Mouse (Mus musculus) lung, embryonic 14.5 days (tissue): ENCODE data around the gene Myl9. TPM values are rescaled to one million over a fixed set of nuclear protein-coding genes. Genes with fewer than 3 reads are reported as not detected.

ENCODE experiments used
- ATAC-seq: fragments of 200-750 bp; cut with Nextera tagmentation; 2 replicates; pipeline ENCODE4 v1.8.0; 2017; ENCODE audit warnings: mild to moderate bottlenecking, moderate TSS enrichment, moderate library complexity; ENCODE audit not compliant: insufficient read depth
- DNase-seq: peaks from one replicate; pipeline ENCODE4 v3.0.0-alpha.2; 2015
- H3K27ac ChIP-seq: fragments of 300-500 bp; sonication (generic); 2 replicates; pipeline ENCODE4 v1.5.1; 2014; ENCODE audit warnings: low read depth, mild to moderate bottlenecking, moderate library complexity
- H3K27me3 ChIP-seq: fragments of 300-500 bp; sonication (generic); 2 replicates; pipeline ENCODE4 v1.6.1; 2014; ENCODE audit warnings: low read length, control low read depth; ENCODE audit not compliant: insufficient read depth
- H3K36me3 ChIP-seq: fragments of 300-500 bp; sonication (generic); 2 replicates; pipeline ENCODE4 v1.6.1; 2014; ENCODE audit warnings: control low read depth; ENCODE audit not compliant: insufficient read depth
- H3K4me1 ChIP-seq: fragments of 300-500 bp; sonication (generic); 2 replicates; pipeline ENCODE4 v1.6.1; 2014; ENCODE audit warnings: antibody characterized with exemption, control low read depth; ENCODE audit not compliant: insufficient read depth
- H3K4me2 ChIP-seq: fragments of 300-500 bp; sonication (generic); 2 replicates; pipeline ENCODE4 v1.6.1; 2014; ENCODE audit warnings: mild to moderate bottlenecking
- H3K4me3 ChIP-seq: fragments of 300-500 bp; sonication (generic); 2 replicates; pipeline ENCODE4 v1.5.1; 2014; ENCODE audit warnings: low read depth, low read length
- H3K9ac ChIP-seq: fragments of 300-500 bp; sonication (generic); 2 replicates; pipeline ENCODE4 v1.6.1; 2014
- H3K9me3 ChIP-seq: fragments of 300-500 bp; sonication (generic); 2 replicates; pipeline ENCODE4 v1.6.1; 2016; ENCODE audit warnings: low read depth, low read length, control low read depth
- CTCF ChIP-seq: IDR thresholded peaks from 2 replicates; pipeline ENCODE4 v1.5.1; 2016; ENCODE audit warnings: antibody characterized with exemption, low read depth
- WGBS: fragments of 180-500 bp; shearing (Covaris S2); extraction: QIAGEN DNeasy Blood & Tissue Kit; methylation state at CpG from one replicate; pipeline ENCODE4 v1.1.7; 2014; 5-methylcytosine and 5-hydroxymethylcytosine counted together
- polyA plus RNA-seq: library from polyadenylated mRNA; unstranded; fragments of >200 nt; fragmentation: Nextera tagmentation; extraction: Ambion mirVana; gene quantifications from 2 replicates; pipeline ENCODE4 v1.2.1, GENCODE M21; 2014

The Myl9 gene
- polyA plus RNA-seq, 1 experiment from 2014 or later, result 397 TPM

- DNase-seq (no peak), ATAC-seq (no peak)
- no peak overlapping the region for H3K9ac ChIP-seq
- H3K4me1 ChIP-seq, result no peaks in the 10 kb centered on the region
- H3K9me3 ChIP-seq, result no peaks in the 10 kb centered on the region
- TF ChIP-seq CTCF, result no peak
- no peak overlapping the region for H3K27ac ChIP-seq
- peaks cover 53% of the 10 kb centered on the region for H3K36me3 ChIP-seq
- WGBS, result 95% methylated on average over 10 of the region's 10 CpGs
- H3K27me3 ChIP-seq, result no peaks in the 10 kb centered on the region
- H3K4me2 ChIP-seq, result no peak overlapping the region
- H3K4me3 ChIP-seq, result no peak overlapping the region
These were observed 11.2 kb upstream of the Myl9 start for GRCm38 (mm10) chr2:156764022-156764421.

- no peak for TF ChIP-seq CTCF
- Histone ChIP-seq H3K36me3 (peaks cover 47% of the 10 kb centered on the region), H3K9ac (no peak overlapping the region), H3K4me1 (no peaks in the 10 kb centered on the region), H3K9me3 (no peaks in the 10 kb centered on the region), H3K27ac (no peak overlapping the region), H3K4me3 (no peak overlapping the region), H3K27me3 (no peaks in the 10 kb centered on the region), H3K4me2 (no peak overlapping the region)
- ATAC-seq, result no peak
- 57% methylated on average over 4 of the region's 4 CpGs for WGBS
- no peak for DNase-seq
These were observed 10.5 kb upstream of the Myl9 start for GRCm38 (mm10) chr2:156764747-156765146.

GRCm38 (mm10) chr2:156765593-156765992 is 9.6 kb upstream of the Myl9 start:
- no peak overlapping the region for H3K4me2 ChIP-seq
- H3K9me3 ChIP-seq, result no peaks in the 10 kb centered on the region
- no peak overlapping the region for H3K27ac ChIP-seq
- no peaks in the 10 kb centered on the region for H3K4me1 ChIP-seq
- H3K4me3 ChIP-seq, result no peak overlapping the region
- WGBS, result 58% methylated on average over 8 of the region's 8 CpGs
- TF ChIP-seq CTCF, result no peak
- no peak for ATAC-seq
- DNase-seq, result no peak
- H3K9ac ChIP-seq, result no peak overlapping the region
- no peaks in the 10 kb centered on the region for H3K27me3 ChIP-seq
- peaks cover 39% of the 10 kb centered on the region for H3K36me3 ChIP-seq

- H3K27ac ChIP-seq, result no peak overlapping the region
- ATAC-seq (no peak), DNase-seq (no peak)
- TF ChIP-seq CTCF, result no peak
- H3K4me2 ChIP-seq, result no peak overlapping the region
- no peaks in the 10 kb centered on the region for H3K9me3 ChIP-seq
- H3K36me3 ChIP-seq, result peaks cover 32% of the 10 kb centered on the region
- H3K4me1 ChIP-seq, result no peaks in the 10 kb centered on the region
- H3K9ac ChIP-seq, result no peak overlapping the region
- H3K27me3 ChIP-seq, result no peaks in the 10 kb centered on the region
- no peak overlapping the region for H3K4me3 ChIP-seq
- WGBS, result 65% methylated on average over 10 of the region's 10 CpGs
These were observed 8.8 kb upstream of the Myl9 start for GRCm38 (mm10) chr2:156766227-156767019.

GRCm38 (mm10) chr2:156767108-156767507 is 8.1 kb upstream of the Myl9 start:
- H3K27me3 ChIP-seq, result no peaks in the 10 kb centered on the region
- H3K9ac ChIP-seq, result no peak overlapping the region
- ATAC-seq (no peak), DNase-seq (no peak)
- TF ChIP-seq CTCF, result no peak
- H3K4me2 ChIP-seq, result no peak overlapping the region
- H3K36me3 ChIP-seq, result peaks cover 26% of the 10 kb centered on the region
- no peaks in the 10 kb centered on the region for H3K9me3 ChIP-seq
- H3K4me3 ChIP-seq, result no peak overlapping the region
- H3K4me1 ChIP-seq, result no peaks in the 10 kb centered on the region
- 65% methylated on average over 5 of the region's 5 CpGs for WGBS
- H3K27ac ChIP-seq, result no peak overlapping the region

- no peak for TF ChIP-seq CTCF
- Histone ChIP-seq H3K4me1 (peaks cover 3% of the 10 kb centered on the region), H3K4me3 (no peak overlapping the region), H3K9ac (no peak overlapping the region), H3K36me3 (peaks cover 4% of the 10 kb centered on the region; the same call in 1 of the 2 replicates), H3K4me2 (no peak overlapping the region), H3K27me3 (no peaks in the 10 kb centered on the region), H3K27ac (no peak overlapping the region), H3K9me3 (no peaks in the 10 kb centered on the region)
- ATAC-seq (no peak), DNase-seq (peak; percentile 62)
- 46% methylated on average over 12 of the region's 12 CpGs for WGBS
These were observed 5.9 kb upstream of the Myl9 start for GRCm38 (mm10) chr2:156769274-156769673.

- no peak for DNase-seq
- ATAC-seq, result no peak
- Histone ChIP-seq H3K36me3 (peaks cover under 1% of the 10 kb centered on the region; the same call in 1 of the 2 replicates), H3K27ac (no peak overlapping the region), H3K27me3 (no peaks in the 10 kb centered on the region), H3K9ac (no peak overlapping the region), H3K9me3 (no peaks in the 10 kb centered on the region), H3K4me1 (peaks cover 17% of the 10 kb centered on the region), H3K4me3 (no peak overlapping the region), H3K4me2 (no peak overlapping the region)
- no peak for TF ChIP-seq CTCF
These were observed 1.8 kb upstream of the Myl9 start for GRCm38 (mm10) chr2:156773470-156773869.
